Mouse (Mus musculus): ENCODE results near the gene Adipoq. TPM values are rescaled to one million over a fixed set of nuclear protein-coding genes. Genes with fewer than 3 reads are reported as not detected.
"Not testable (repeated sequence)": the region's sequence is repeated elsewhere in the genome, so short reads cannot be mapped to it uniquely, and the experiment has no call there.

Gene Adipoq
- polyA plus RNA-seq, 1 experiment from 2014 or later = not detected

- H3K4me3 ChIP-seq (replicated peaks) = no peak overlapping the region
- no peaks in the 10 kb centered on the region for H3K27me3 ChIP-seq (replicated peaks)
- H3K27ac ChIP-seq = no peak overlapping the region
- no peak overlapping the region for H3K4me2 ChIP-seq (replicated peaks)
- H3K36me3 ChIP-seq = no peaks in the 10 kb centered on the region
- H3K4me1 ChIP-seq (replicated peaks) = no peaks in the 10 kb centered on the region
- ATAC-seq = no peak
- no peak overlapping the region for H3K9ac ChIP-seq
- 92% methylated on average over 5 of the region's 5 CpGs for WGBS
- no peaks in the 10 kb centered on the region for H3K9me3 ChIP-seq
These were observed 27.6 kb downstream of the Adipoq start for GRCm38 (mm10) chr16:23173904-23174303.

DNA sequence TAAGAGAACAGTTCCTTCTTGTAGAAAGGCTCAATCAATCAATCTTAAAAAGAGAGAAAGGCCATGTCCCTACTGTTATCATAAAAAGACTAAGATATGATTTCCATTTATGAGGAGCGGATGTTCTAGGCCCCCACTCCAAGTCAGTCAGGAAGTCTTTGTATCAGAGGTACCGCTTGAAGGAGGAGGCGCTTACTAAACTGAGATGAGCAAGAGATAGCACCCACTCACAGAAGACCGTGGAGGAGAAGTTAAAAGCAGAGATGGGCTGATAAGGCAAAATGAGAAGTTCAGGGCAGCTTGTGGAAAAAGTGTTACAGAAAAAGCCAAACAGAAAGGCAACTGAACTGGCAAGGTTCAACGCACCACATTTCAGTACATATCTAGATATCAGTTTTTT is 28.5 kb downstream of the Adipoq start:
- no peak for ATAC-seq
- H3K9me3 ChIP-seq = no peaks in the 10 kb centered on the region
- H3K9ac ChIP-seq = no peak overlapping the region
- no peak overlapping the region for H3K27ac ChIP-seq
- H3K4me3 ChIP-seq (replicated peaks) = no peak overlapping the region
- no peaks in the 10 kb centered on the region for H3K4me1 ChIP-seq (replicated peaks)
- 86% methylated on average over 5 of the region's 5 CpGs for WGBS
- H3K36me3 ChIP-seq = no peaks in the 10 kb centered on the region
- H3K4me2 ChIP-seq (replicated peaks) = no peak overlapping the region
- no peaks in the 10 kb centered on the region for H3K27me3 ChIP-seq (replicated peaks)

GRCm38 (mm10) chr16:23175956-23176355 is 29.6 kb downstream of the Adipoq start:
- no peaks in the 10 kb centered on the region for H3K9me3 ChIP-seq
- 42% methylated on average over 3 of the region's 3 CpGs for WGBS
- no peaks in the 10 kb centered on the region for H3K27me3 ChIP-seq (replicated peaks)
- no peaks in the 10 kb centered on the region for H3K36me3 ChIP-seq
- no peak overlapping the region for H3K4me3 ChIP-seq (replicated peaks)
- H3K4me2 ChIP-seq (replicated peaks) = no peak overlapping the region
- no peak overlapping the region for H3K27ac ChIP-seq
- H3K4me1 ChIP-seq (replicated peaks) = no peaks in the 10 kb centered on the region
- H3K9ac ChIP-seq = no peak overlapping the region
- no peak for ATAC-seq

DNA sequence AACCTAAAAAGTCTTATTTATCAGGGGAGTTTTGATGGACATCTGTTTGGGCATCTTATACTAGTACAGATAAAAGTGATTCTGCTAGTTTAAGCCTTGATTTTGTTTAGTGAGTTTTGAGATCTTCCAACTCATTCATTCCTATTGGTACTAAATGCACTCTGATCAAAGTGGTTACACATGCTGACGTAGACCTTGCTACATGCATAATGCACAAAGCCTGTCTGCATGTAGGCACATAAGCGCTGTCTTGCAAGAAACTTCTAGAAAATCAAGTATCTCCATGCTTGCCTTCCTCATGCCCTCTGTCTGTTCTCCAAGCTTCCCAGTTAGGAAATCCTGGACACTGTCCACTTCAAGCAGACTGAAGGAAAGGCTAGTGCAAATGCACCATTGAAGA is 31.5 kb downstream of the Adipoq start:
- Histone ChIP-seq H3K4me1 (replicated peaks) (no peaks in the 10 kb centered on the region), H3K4me3 (replicated peaks) (no peak overlapping the region), H3K9ac (no peak overlapping the region), H3K27ac (no peak overlapping the region), H3K36me3 (no peaks in the 10 kb centered on the region), H3K9me3 (no peaks in the 10 kb centered on the region), H3K27me3 (replicated peaks) (no peaks in the 10 kb centered on the region), H3K4me2 (replicated peaks) (no peak overlapping the region)
- ATAC-seq = no peak
- WGBS = 99% methylated on average over 2 of the region's 2 CpGs

DNA sequence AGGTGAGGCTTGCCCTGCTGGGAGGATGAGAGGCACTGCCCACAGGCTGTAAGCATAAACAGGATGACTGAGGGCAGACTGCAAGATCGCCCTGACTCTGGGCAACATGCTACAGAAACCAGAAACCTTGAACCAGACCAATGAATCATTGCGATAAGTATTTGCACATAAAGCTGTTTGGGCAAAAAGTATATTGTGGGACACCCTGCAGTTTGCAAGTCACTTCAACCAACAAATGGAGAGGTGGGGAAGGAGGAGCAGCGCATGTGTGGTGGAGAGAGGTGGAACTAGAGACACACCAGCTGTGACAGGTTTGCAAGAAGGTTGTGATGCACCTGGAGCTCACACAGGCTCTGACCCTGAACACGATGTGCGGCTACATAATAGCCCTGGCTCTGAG is 32.5 kb downstream of the Adipoq start:
- Histone ChIP-seq H3K36me3 (no peaks in the 10 kb centered on the region), H3K4me1 (replicated peaks) (no peaks in the 10 kb centered on the region), H3K27me3 (replicated peaks) (no peaks in the 10 kb centered on the region), H3K4me3 (replicated peaks) (no peak overlapping the region), H3K27ac (no peak overlapping the region), H3K4me2 (replicated peaks) (no peak overlapping the region), H3K9ac (no peak overlapping the region), H3K9me3 (no peaks in the 10 kb centered on the region)
- no peak for ATAC-seq
- WGBS = 87% methylated on average over 5 of the region's 5 CpGs

GRCm38 (mm10) chr16:23179436-23179835 is 33.1 kb downstream of the Adipoq start:
- not testable (repeated sequence) for H3K27ac ChIP-seq; H3K9me3 ChIP-seq; H3K4me2 ChIP-seq (replicated peaks); H3K4me3 ChIP-seq (replicated peaks); ATAC-seq; H3K9ac ChIP-seq; H3K4me1 ChIP-seq (replicated peaks); H3K27me3 ChIP-seq (replicated peaks); H3K36me3 ChIP-seq
- 91% methylated on average over 18 of the region's 18 CpGs for WGBS

DNA sequence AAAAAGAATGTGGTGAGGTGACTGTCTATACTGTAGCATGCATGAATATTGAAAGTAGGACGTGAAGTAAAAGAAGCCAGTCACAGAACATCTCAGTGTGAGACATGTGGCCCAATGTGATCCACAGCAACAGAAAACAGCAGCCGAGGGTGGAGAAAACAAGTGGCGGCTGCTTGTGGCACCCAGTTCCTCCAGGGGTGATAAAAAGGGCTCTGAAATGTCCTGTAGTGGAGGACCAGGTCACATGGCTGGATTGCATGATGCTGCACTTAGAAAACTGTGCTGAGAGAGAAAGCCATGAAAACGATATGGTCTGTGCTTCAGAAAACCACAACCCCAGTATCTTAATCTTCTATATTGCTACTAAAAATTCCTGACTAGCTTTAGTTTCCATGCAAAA is 34.7 kb downstream of the Adipoq start:
- H3K9ac ChIP-seq = no peak overlapping the region
- no peaks in the 10 kb centered on the region for H3K4me1 ChIP-seq (replicated peaks)
- no peaks in the 10 kb centered on the region for H3K27me3 ChIP-seq (replicated peaks)
- H3K4me3 ChIP-seq (replicated peaks) = no peak overlapping the region
- ATAC-seq = no peak
- no peaks in the 10 kb centered on the region for H3K36me3 ChIP-seq
- 66% methylated on average over 4 of the region's 4 CpGs for WGBS
- H3K9me3 ChIP-seq = no peaks in the 10 kb centered on the region
- no peak overlapping the region for H3K4me2 ChIP-seq (replicated peaks)
- no peak overlapping the region for H3K27ac ChIP-seq

GRCm38 (mm10) chr16:23181487-23181886 is 35.2 kb downstream of the Adipoq start:
- no peaks in the 10 kb centered on the region for H3K4me1 ChIP-seq (replicated peaks)
- H3K4me3 ChIP-seq (replicated peaks) = no peak overlapping the region
- H3K4me2 ChIP-seq (replicated peaks) = no peak overlapping the region
- no peaks in the 10 kb centered on the region for H3K9me3 ChIP-seq
- no peak for ATAC-seq
- 77% methylated on average over 3 of the region's 3 CpGs for WGBS
- H3K27ac ChIP-seq = no peak overlapping the region
- H3K27me3 ChIP-seq (replicated peaks) = no peaks in the 10 kb centered on the region
- no peaks in the 10 kb centered on the region for H3K36me3 ChIP-seq
- H3K9ac ChIP-seq = no peak overlapping the region

GRCm38 (mm10) chr16:23181942-23182597 is 35.7 kb downstream of the Adipoq start:
- Histone ChIP-seq H3K4me2 (replicated peaks) (no peak overlapping the region), H3K27me3 (replicated peaks) (no peaks in the 10 kb centered on the region), H3K27ac (no peak overlapping the region), H3K4me1 (replicated peaks) (no peaks in the 10 kb centered on the region), H3K9ac (no peak overlapping the region), H3K9me3 (no peaks in the 10 kb centered on the region), H3K36me3 (no peaks in the 10 kb centered on the region), H3K4me3 (replicated peaks) (no peak overlapping the region)
- 66% methylated on average over 1 of the region's 1 CpGs for WGBS
- ATAC-seq = no peak

DNA sequence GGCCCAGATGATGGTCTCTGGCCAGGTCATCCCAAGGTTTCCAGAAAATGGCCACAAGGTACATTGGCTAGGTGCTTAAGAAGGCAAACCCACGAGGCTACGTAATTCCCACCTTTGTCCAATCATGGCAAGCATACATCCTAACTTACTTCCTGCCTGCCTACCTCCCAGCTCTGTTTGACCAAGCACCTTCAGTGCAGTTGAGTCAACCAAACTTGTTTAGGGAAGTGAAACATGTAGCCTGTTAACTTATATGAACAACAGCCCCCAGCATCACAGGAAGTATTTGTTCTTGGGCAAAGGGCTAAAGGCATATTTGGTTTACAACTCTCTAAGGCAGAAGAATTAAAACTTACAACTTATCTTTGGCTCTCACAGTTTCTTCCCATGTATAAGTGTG is 39.5 kb downstream of the Adipoq start:
- H3K4me3 ChIP-seq (replicated peaks) = no peak overlapping the region
- H3K9me3 ChIP-seq = no peaks in the 10 kb centered on the region
- ATAC-seq = no peak
- H3K4me2 ChIP-seq (replicated peaks) = no peak overlapping the region
- no peak overlapping the region for H3K27ac ChIP-seq
- no peak overlapping the region for H3K9ac ChIP-seq
- WGBS = 85% methylated on average over 2 of the region's 2 CpGs
- no peaks in the 10 kb centered on the region for H3K36me3 ChIP-seq
- H3K4me1 ChIP-seq (replicated peaks) = no peaks in the 10 kb centered on the region
- H3K27me3 ChIP-seq (replicated peaks) = no peaks in the 10 kb centered on the region

- Histone ChIP-seq H3K4me3 (replicated peaks) (no peak overlapping the region), H3K27ac (no peak overlapping the region), H3K4me1 (replicated peaks) (no peaks in the 10 kb centered on the region), H3K36me3 (no peaks in the 10 kb centered on the region), H3K27me3 (replicated peaks) (no peaks in the 10 kb centered on the region), H3K9ac (no peak overlapping the region), H3K9me3 (no peaks in the 10 kb centered on the region), H3K4me2 (replicated peaks) (no peak overlapping the region)
- 54% methylated on average over 4 of the region's 4 CpGs for WGBS
- no peak for ATAC-seq
These were observed 40.1 kb downstream of the Adipoq start for GRCm38 (mm10) chr16:23186418-23186817.

GRCm38 (mm10) chr16:23187983-23188382 is 41.6 kb downstream of the Adipoq start:
- 73% methylated on average over 7 of the region's 7 CpGs for WGBS

GRCm38 (mm10) chr16:23189612-23190011 is 43.3 kb downstream of the Adipoq start:
- WGBS = 80% methylated on average over 1 of the region's 1 CpGs
- no peak for ATAC-seq
- Histone ChIP-seq H3K9ac (no peak overlapping the region), H3K4me1 (replicated peaks) (no peaks in the 10 kb centered on the region), H3K4me3 (replicated peaks) (no peak overlapping the region), H3K27me3 (replicated peaks) (no peaks in the 10 kb centered on the region), H3K36me3 (no peaks in the 10 kb centered on the region), H3K4me2 (replicated peaks) (no peak overlapping the region), H3K27ac (no peak overlapping the region), H3K9me3 (no peaks in the 10 kb centered on the region)

More at GRCm38 (mm10) chr16:23187983-23188382, 41.6 kb downstream of the Adipoq start:
- Histone ChIP-seq H3K4me3 (replicated peaks) (no peak overlapping the region), H3K9ac (no peak overlapping the region), H3K4me2 (replicated peaks) (no peak overlapping the region), H3K27ac (no peak overlapping the region), H3K4me1 (replicated peaks) (no peaks in the 10 kb centered on the region), H3K27me3 (replicated peaks) (no peaks in the 10 kb centered on the region), H3K36me3 (no peaks in the 10 kb centered on the region), H3K9me3 (no peaks in the 10 kb centered on the region)
- no peak for ATAC-seq
